Mouse (Mus musculus) forebrain, embryonic 12.5 days (tissue): ENCODE results near the gene Plpp2. TPM values are rescaled to one million over a fixed set of nuclear protein-coding genes. Genes with fewer than 3 reads are reported as not detected.

Experiments used
- ATAC-seq: fragments of 200-750 bp; cut with Nextera tagmentation; 2 replicates; pipeline ENCODE4 v1.8.0; 2017; ENCODE audit warnings: moderate TSS enrichment; ENCODE audit not compliant: low FRiP score
- H3K27ac ChIP-seq: fragments of 300-500 bp; sonication (generic); 2 replicates; pipeline ENCODE4 v1.5.1; 2016; ENCODE audit warnings: mild to moderate bottlenecking
- H3K27me3 ChIP-seq: fragments of 300-500 bp; sonication (generic); 2 replicates; pipeline ENCODE4 v1.6.1; 2016; ENCODE audit warnings: mild to moderate bottlenecking
- H3K36me3 ChIP-seq: fragments of 300-500 bp; sonication (generic); replicated peaks from 2 replicates; pipeline ENCODE4 v1.6.1; 2016; ENCODE audit warnings: mild to moderate bottlenecking
- H3K4me1 ChIP-seq: fragments of 300-500 bp; sonication (generic); 2 replicates; pipeline ENCODE4 v1.6.1; 2016
- H3K4me2 ChIP-seq: fragments of 300-500 bp; sonication (generic); 2 replicates; pipeline ENCODE4 v1.6.1; 2016; ENCODE audit warnings: mild to moderate bottlenecking, moderate library complexity
- H3K4me3 ChIP-seq: fragments of 300-500 bp; sonication (generic); replicated peaks from 2 replicates; pipeline ENCODE4 v1.5.1; 2016; ENCODE audit warnings: mild to moderate bottlenecking
- H3K9ac ChIP-seq: fragments of 300-500 bp; sonication (generic); 2 replicates; pipeline ENCODE4 v1.6.1; 2016; ENCODE audit warnings: mild to moderate bottlenecking
- H3K9me3 ChIP-seq: fragments of 300-500 bp; sonication (generic); 2 replicates; pipeline ENCODE4 v1.6.1; 2016
- WGBS: fragments of 180-500 bp; shearing (Covaris S2); methylation state at CpG from one replicate; pipeline ENCODE4 v1.1.7; 2016; 5-methylcytosine and 5-hydroxymethylcytosine counted together
- polyA plus RNA-seq: library from polyadenylated mRNA; unstranded; fragments of >200 nt; fragmentation: Nextera tagmentation; extraction: Ambion mirVana; gene quantifications from 2 replicates; pipeline ENCODE4 v1.2.1, GENCODE M21; 2016

The Plpp2 gene
- polyA plus RNA-seq, 1 experiment from 2014 or later: 10.6 TPM

GRCm38 (mm10) chr10:79569921-79570320, 36.3 kb upstream of the Plpp2 start:
- H3K27ac ChIP-seq: no peak overlapping the region
- no peaks in the 10 kb centered on the region for H3K36me3 ChIP-seq
- ATAC-seq: no peak
- no peaks in the 10 kb centered on the region for H3K4me1 ChIP-seq
- H3K4me3 ChIP-seq: no peak overlapping the region
- H3K4me2 ChIP-seq: no peak overlapping the region
- peaks cover 4% of the 10 kb centered on the region; the same call in 1 of the 2 replicates for H3K9me3 ChIP-seq
- no peaks in the 10 kb centered on the region for H3K27me3 ChIP-seq
- no peak overlapping the region for H3K9ac ChIP-seq
- 91% methylated on average over 5 of the region's 5 CpGs for WGBS

DNA sequence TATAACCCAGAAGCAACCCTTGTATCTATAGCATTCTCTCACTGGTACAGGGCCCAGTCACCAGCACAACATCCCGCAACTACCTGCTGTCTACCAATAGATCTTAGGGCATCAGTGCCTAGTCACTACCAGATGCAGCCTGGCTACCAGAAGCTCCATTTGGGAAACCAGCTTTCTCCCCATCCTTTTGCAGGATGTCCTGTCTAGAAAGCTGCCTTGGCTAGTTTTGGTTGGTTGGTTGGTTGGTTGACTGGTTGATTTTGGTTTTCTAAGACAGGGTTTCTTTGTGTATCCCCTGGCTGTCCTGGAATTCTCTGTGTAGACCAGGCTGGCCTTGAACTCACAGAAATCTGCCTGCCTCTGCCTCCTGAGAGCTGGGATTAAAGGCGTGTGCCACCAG, 26.1 kb upstream of the Plpp2 start:
- Histone ChIP-seq H3K27ac (no peak overlapping the region), H3K9me3 (peaks cover 2% of the 10 kb centered on the region; the same call in 1 of the 2 replicates), H3K4me2 (no peak overlapping the region), H3K36me3 (no peaks in the 10 kb centered on the region), H3K27me3 (no peaks in the 10 kb centered on the region), H3K4me1 (0 out of 2 replicates have a peak, but pooled peaks cover 5% of the 10 kb centered on the region), H3K4me3 (no peak overlapping the region), H3K9ac (no peak overlapping the region)
- 86% methylated on average over 2 of the region's 2 CpGs for WGBS
- no peak for ATAC-seq

GRCm38 (mm10) chr10:79557496-79557895, 23.9 kb upstream of the Plpp2 start:
- no peaks in the 10 kb centered on the region for H3K36me3 ChIP-seq
- no peak overlapping the region for H3K4me3 ChIP-seq
- H3K4me1 ChIP-seq: peaks cover 25% of the 10 kb centered on the region
- H3K27ac ChIP-seq: no peak overlapping the region
- H3K9ac ChIP-seq: no peak overlapping the region
- ATAC-seq: no peak
- no peaks in the 10 kb centered on the region for H3K27me3 ChIP-seq
- no peaks in the 10 kb centered on the region for H3K9me3 ChIP-seq
- no peak overlapping the region for H3K4me2 ChIP-seq
- 96% methylated on average over 5 of the region's 5 CpGs for WGBS

GRCm38 (mm10) chr10:79556951-79557350, 23.4 kb upstream of the Plpp2 start:
- Histone ChIP-seq H3K4me3 (no peak overlapping the region), H3K9ac (no peak overlapping the region), H3K4me1 (peaks cover 29% of the 10 kb centered on the region), H3K9me3 (no peaks in the 10 kb centered on the region), H3K27me3 (no peaks in the 10 kb centered on the region), H3K36me3 (no peaks in the 10 kb centered on the region), H3K27ac (no peak overlapping the region), H3K4me2 (no peak overlapping the region)
- ATAC-seq: no peak
- WGBS: 89% methylated on average over 5 of the region's 5 CpGs

GRCm38 (mm10) chr10:79555238-79555724, 21.7 kb upstream of the Plpp2 start:
- Histone ChIP-seq H3K36me3 (peaks cover 3% of the 10 kb centered on the region), H3K9me3 (no peaks in the 10 kb centered on the region), H3K4me1 (peaks cover 29% of the 10 kb centered on the region), H3K9ac (peak overlapping the region; percentile 98), H3K27ac (no peak overlapping the region), H3K4me3 (peak overlapping the region; percentile 96), H3K4me2 (peak overlapping the region; percentile 78), H3K27me3 (no peaks in the 10 kb centered on the region)
- WGBS: 24% methylated on average over 7 of the region's 7 CpGs
- ATAC-seq: peak; percentile 6

DNA sequence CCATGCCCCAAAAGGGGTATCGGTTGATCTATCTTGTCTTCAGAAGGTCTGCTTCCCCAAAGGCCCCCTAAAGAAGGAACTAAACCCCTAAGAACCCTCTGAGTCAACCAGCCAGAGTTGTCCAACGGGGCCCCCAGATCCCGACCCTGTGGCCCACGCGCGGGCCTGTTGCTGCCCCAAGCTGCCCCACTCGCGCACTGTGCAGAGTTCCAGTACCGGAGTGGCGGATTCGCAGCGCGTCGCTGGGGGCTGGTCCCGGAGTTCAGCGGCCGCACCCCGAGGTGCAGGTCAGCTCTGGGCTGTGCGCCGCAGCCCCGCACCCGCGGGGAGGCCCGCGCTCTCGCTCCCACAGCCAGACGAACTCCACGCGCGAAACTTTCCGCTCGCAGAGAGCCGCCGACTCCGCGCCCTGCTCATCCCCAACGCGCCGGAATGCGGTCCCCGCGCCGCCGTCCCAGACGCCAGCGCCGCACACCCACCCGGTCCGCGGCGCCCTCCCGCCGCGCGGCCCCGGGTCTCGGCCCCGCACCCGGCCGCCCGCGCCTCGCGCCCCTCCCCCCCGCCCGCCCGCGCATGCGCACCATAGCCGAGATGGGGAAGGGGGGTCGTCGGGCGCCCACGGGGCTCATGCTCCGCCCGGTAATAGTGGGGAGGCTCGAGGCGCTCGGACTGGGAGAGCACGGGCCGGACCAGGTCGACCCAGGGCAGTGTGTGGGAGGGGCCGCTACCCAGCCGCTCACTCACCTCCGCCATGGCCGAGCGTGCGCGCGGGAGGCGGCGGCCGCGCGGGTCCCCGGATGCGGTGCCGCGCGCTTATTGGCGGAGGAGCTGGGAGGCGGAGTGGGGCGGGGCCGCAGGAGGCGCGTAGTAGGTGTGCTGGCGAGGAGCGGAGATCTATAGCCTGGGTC, 21.0 kb upstream of the Plpp2 start, which contains the start of gene Mier2:
Gene Mier2, minus strand, starts transcription at position 870 of the 908 bp plus-strand sequence.
- H3K27ac ChIP-seq: peak within 1 kb of the TSS; percentile 59; the same call in 1 of the 2 replicates
- peak within 1 kb of the TSS; percentile 78 for H3K4me2 ChIP-seq
- H3K9me3 ChIP-seq: no peaks in the 10 kb centered on the region
- H3K4me1 ChIP-seq: peaks cover 29% of the 10 kb centered on the region
- H3K4me3 ChIP-seq: peak within 1 kb of the TSS; percentile 96
- peak; percentile 91 for ATAC-seq
- peaks cover 10% of the 10 kb centered on the region for H3K36me3 ChIP-seq
- under 1% methylated on average over 97 of the region's 108 CpGs for WGBS
- peak within 1 kb of the TSS; percentile 98 for H3K9ac ChIP-seq
- H3K27me3 ChIP-seq: no peaks in the 10 kb centered on the region

DNA sequence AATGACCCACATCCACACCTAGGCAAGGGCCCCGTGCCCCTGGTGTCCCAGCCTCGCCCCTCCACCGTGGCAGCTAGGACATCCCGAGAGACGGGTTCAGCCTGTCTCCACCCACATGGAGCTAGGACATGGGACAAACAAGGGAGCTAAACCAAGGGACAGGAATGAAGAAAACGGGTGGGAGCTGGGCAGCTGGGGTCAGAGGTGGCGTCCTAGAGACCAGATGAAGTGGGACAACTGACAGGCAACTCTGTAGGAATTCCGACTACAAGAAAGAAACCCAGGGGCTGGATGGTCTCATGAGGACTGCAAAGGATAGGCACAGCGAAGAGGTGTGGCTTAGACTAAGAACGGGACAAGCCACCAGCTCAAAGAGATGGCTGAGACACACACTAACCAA, 20.1 kb upstream of the Plpp2 start:
- Histone ChIP-seq H3K4me3 (peak overlapping the region; percentile 96), H3K9ac (peak overlapping the region; percentile 98), H3K4me2 (peak overlapping the region; percentile 78), H3K4me1 (peaks cover 29% of the 10 kb centered on the region), H3K36me3 (peaks cover 19% of the 10 kb centered on the region), H3K27me3 (no peaks in the 10 kb centered on the region), H3K9me3 (no peaks in the 10 kb centered on the region), H3K27ac (no peak overlapping the region)
- ATAC-seq: no peak
- 48% methylated on average over 10 of the region's 10 CpGs for WGBS

- Histone ChIP-seq H3K4me1 (peaks cover 29% of the 10 kb centered on the region), H3K4me3 (peak overlapping the region; percentile 96; the same call in 1 of the 2 replicates), H3K27me3 (no peaks in the 10 kb centered on the region), H3K36me3 (peaks cover 24% of the 10 kb centered on the region), H3K4me2 (peak overlapping the region; percentile 78), H3K9me3 (no peaks in the 10 kb centered on the region), H3K27ac (no peak overlapping the region), H3K9ac (peak overlapping the region; percentile 98; the same call in 1 of the 2 replicates)
- ATAC-seq: no peak
- 92% methylated on average over 6 of the region's 6 CpGs for WGBS
These were observed 19.6 kb upstream of the Plpp2 start for GRCm38 (mm10) chr10:79553176-79553575.

DNA sequence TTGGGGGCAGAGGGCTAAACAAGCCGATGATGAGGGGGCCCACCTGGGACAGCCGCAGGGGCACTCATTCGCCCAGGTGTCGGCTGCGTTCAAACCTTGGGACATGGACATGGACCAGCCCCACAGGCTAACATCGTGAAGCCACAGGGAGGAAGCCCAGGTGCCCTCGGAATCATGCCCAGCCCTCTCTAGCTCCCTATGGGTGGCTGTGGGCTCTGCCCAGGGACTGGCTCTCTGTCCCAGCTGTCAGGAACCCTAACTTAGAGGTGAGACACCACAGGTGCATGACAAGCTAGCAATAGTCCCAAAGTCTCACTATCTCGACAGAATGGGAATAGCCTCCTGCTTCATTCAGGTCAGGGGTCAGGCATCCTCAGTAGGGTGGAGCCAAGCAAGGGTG, 18.9 kb upstream of the Plpp2 start:
- no peak for ATAC-seq
- H3K9ac ChIP-seq: no peak overlapping the region
- peaks cover 29% of the 10 kb centered on the region for H3K4me1 ChIP-seq
- H3K4me3 ChIP-seq: no peak overlapping the region
- H3K36me3 ChIP-seq: peaks cover 31% of the 10 kb centered on the region
- H3K9me3 ChIP-seq: no peaks in the 10 kb centered on the region
- no peaks in the 10 kb centered on the region for H3K27me3 ChIP-seq
- H3K27ac ChIP-seq: no peak overlapping the region
- H3K4me2 ChIP-seq: no peak overlapping the region
- WGBS: 92% methylated on average over 8 of the region's 8 CpGs

- 85% methylated on average over 9 of the region's 9 CpGs for WGBS
- Histone ChIP-seq H3K4me1 (peaks cover 27% of the 10 kb centered on the region), H3K27me3 (no peaks in the 10 kb centered on the region), H3K4me3 (no peak overlapping the region), H3K27ac (no peak overlapping the region), H3K4me2 (no peak overlapping the region), H3K36me3 (peaks cover 52% of the 10 kb centered on the region), H3K9ac (no peak overlapping the region), H3K9me3 (no peaks in the 10 kb centered on the region)
- no peak for ATAC-seq
These were observed 16.8 kb upstream of the Plpp2 start for GRCm38 (mm10) chr10:79550366-79550765.

DNA sequence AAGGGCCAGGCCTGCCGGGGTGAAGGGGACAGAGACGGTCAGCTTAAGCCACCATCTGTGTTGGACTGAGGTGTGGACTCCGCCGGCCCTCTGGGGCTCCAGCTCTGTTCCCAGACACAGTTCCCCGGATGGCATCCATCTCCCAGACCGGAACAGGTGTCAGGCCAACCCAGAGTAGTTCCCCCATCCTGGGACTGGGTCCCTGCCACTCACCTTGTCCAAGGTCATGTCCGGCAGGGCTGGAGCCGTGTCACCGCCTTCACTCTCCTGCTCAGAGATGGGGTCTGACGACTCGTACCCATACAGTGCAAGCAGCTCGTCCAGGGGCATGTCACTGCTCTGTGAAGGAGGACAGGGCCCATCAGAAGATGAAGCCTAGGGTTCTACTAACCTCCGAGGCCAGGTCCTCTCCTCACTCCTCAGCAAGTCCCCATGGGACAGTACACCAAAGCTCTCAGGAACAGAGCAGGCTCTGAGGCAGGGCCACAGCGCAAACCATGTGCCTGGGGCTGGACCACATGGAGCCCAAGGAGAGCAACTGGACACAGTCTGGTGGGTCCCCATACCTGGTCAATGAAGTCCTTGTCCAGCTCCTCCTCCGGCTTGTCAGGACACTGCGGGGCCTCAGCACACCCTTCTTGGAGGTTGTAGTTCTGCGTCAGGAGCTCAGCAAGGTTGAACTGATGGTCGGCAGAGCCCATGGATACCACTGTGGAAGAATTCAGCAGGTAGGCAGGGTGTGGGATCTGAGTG, 15.6 kb upstream of the Plpp2 start:
- no peaks in the 10 kb centered on the region for H3K9me3 ChIP-seq
- H3K36me3 ChIP-seq: peaks cover 64% of the 10 kb centered on the region
- ATAC-seq: no peak
- H3K4me1 ChIP-seq: peaks cover 21% of the 10 kb centered on the region
- H3K9ac ChIP-seq: no peak overlapping the region
- H3K27ac ChIP-seq: no peak overlapping the region
- H3K4me2 ChIP-seq: no peak overlapping the region
- H3K4me3 ChIP-seq: no peak overlapping the region
- H3K27me3 ChIP-seq: no peaks in the 10 kb centered on the region
- 93% methylated on average over 18 of the region's 18 CpGs for WGBS

DNA sequence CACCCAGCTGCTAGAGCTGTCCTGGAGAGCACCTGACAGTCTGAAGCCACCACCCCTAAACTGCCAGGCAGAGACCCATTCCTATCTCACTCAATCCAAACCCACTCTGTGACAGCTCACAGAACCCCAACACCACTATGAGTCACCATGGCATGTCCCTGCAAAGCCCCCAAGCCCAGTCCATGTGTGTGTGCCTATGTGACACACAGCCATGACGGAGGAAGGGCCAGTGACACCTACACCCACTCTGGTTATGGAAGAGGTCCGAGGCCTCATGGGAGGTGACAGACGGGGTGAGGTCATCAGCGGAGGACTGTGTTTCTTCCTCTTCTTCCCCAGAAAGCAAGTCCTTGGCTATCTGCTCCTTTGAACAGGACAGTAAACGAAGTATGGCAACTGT, 14.9 kb upstream of the Plpp2 start:
- no peak for ATAC-seq
- H3K36me3 ChIP-seq: peaks cover 70% of the 10 kb centered on the region
- WGBS: 90% methylated on average over 5 of the region's 5 CpGs

More for the DNA sequence above, 14.9 kb upstream of the Plpp2 start:
- Histone ChIP-seq H3K27ac (no peak overlapping the region), H3K4me3 (no peak overlapping the region), H3K27me3 (no peaks in the 10 kb centered on the region), H3K4me2 (no peak overlapping the region), H3K9me3 (no peaks in the 10 kb centered on the region), H3K4me1 (peaks cover 15% of the 10 kb centered on the region), H3K9ac (no peak overlapping the region)
